Mouse (Mus musculus) liver, postnatal 0 days (tissue): ENCODE measurements around the gene Col8a1.

Experiments
- CTCF ChIP-seq: sonication (generic); IDR thresholded peaks from 2 replicates; pipeline ENCODE4 v1.5.1; 2016; ENCODE audit warnings: antibody characterized with exemption, low read depth
- EP300 ChIP-seq: IDR thresholded peaks from 2 replicates; pipeline ENCODE4 v1.6.1; 2016; ENCODE audit warnings: antibody characterized with exemption, low read depth, mild to moderate bottlenecking

DNA sequence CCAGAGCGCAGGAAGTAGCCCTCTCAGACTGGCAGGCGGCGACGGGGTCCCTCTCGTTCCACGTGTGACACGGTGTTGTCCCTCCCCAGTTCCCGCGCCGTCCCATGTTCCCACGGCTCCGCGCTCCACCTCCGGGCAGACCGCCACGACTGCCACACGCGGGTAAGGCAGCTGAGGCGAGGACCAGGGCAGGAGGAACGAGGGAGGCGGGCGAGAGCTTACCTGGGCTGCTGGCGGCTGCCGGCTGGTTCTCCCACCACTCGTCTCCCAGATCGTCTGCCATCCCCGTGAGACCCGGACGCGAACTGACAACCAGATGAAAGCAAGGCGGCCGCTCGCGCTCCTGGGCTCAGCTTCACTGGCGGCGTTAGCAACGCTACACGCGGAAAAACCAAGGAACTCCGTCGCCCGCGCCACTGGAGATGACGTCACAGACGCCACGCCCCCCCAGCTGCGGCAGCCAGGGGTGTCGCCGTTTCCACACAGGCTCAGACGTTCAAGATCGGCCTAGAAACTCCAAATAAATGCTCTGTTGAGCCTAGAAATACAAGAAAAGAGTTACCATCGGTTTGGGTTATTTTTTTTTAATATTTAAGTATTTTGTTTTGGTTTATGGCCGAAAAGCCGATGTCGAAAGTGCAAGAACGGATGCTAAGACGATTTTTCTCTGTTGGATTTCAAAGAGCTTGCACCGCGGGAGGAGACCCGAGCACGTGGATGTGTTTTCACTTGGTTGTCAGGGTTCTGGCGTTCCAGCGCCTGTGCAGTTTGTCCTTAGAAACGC lies 147.9 kb downstream of the Col8a1 start, which contains the start of gene Cmss1:
- TF ChIP-seq CTCF: 0 out of 2 replicates have a peak, but pooled peaks have one; percentile 6
- peak; percentile 40; the same call in 1 of the 2 replicates for TF ChIP-seq EP300
